Mouse (Mus musculus): ENCODE measurements around the gene Aasdh.
"Not testable (repeated sequence)": the region's sequence is repeated elsewhere in the genome, so short reads cannot be mapped to it uniquely, and the experiment has no call there.

Aasdh gene

DNA sequence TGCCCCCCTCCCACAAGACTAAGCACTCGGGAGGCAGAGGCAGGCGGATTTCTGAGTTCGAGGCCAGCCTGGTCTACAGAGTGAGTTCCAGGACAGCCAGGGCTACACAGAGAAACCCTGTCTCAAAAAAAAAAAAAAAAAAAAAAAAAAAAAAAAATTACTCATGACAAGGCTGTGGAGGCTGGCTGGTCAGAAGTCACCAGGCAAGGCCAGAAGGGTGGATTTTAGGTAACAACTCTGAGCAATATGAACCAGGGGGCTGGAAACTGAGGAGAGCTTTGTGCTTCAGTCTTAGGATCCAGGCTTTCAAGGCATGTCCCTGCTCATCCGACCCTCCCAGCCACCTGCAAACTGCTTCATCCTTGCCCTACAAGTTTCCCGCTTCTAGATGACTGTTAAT, 7.2 kb upstream of the Aasdh start:
- not testable (repeated sequence) for DNase-seq (ENCODE audit: low read depth, low spot score)

DNA sequence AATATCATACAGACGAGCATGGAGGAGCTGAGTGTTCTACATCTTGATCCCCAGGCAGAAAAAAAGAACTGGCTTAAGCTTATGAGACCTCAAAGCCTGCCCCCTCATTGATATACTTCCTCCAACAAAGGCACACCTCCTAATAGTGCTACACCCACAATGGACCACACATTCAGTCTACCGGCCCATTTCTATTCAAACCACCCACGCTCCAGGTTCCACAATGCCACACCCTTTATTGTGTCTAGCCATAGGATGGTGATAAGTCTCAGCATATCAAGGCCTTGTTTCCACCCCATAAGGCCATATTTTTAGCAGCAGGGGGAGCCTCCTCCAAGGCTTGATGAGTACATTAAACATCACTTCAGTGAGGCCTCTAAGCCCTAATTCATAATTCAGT, 5.5 kb upstream of the Aasdh start:
- no peak for DNase-seq (ENCODE audit: low read depth, low spot score)

DNA sequence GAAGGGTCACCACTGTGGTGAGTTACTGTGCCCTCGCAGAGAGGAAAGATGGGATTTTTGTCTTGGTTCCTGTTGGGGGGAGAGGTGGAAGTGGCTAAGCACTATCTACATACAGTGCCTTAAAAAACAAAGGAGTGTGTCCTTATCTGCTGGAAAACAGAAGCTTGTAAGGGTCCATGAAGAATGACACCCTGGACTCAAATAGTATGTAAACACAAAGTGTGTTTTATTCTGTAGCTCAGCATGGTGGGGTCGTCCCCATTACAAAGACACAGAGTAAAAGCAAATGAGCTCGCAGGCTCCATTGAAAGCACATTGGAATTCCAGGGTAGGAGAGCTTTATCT, 813 bp upstream of the Aasdh start:
- DNase-seq (ENCODE audit: low read depth, low spot score), result no peak

DNA sequence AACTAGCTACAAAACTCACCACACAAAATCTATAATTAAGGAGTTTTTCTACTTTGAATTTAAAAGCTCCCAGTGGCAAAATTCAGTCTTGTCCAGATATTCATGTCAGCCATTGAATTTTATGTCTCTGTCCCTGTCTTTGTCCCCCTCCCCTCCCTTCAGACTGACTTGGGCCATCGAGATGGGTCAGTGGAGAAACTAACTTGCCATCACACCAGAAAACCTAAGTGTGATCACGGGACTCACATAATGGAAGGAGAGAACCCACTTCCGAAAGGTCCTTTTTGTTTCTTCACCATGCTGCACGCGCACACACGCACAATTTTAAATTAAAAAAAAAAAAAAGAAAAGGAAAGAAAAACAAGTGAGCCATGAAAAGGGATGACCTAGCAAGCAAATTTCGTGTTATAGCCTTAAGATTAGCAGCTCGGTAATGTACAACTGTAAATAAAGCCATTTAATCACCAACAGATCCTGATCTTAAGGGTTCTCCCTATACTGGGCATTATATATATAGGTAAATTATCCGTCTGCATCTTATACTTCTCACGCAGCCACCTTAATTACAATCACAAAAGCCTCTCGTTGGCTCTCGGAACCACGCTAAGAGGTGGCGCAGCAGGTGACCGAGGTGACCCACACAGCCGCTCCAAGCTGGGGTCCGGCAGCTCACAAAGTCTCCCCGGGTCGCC, 455 bp downstream of the Aasdh start:
- no peak for DNase-seq (ENCODE audit: low read depth, low spot score)

DNA sequence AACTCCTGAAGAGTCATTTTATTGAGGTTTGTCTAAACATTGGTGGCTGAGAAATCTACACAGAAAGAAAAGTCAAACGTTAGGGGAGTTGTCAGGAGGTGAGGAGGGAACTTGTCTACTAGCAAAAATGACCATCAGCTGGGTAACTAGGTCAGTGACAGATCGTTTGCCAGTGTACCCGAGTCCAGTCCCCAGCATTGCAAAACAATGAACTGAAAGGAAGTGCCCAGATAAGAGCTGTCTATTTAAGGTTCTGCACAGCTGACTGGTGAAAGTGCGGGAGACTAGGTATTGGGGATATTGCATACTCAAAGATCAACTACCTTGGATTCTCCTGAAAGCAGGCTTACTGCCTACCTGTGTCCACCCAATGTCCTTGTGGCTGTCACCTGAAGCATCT, 3.2 kb downstream of the Aasdh start:
- DNase-seq (ENCODE audit: low read depth, low spot score), result no peak

DNA sequence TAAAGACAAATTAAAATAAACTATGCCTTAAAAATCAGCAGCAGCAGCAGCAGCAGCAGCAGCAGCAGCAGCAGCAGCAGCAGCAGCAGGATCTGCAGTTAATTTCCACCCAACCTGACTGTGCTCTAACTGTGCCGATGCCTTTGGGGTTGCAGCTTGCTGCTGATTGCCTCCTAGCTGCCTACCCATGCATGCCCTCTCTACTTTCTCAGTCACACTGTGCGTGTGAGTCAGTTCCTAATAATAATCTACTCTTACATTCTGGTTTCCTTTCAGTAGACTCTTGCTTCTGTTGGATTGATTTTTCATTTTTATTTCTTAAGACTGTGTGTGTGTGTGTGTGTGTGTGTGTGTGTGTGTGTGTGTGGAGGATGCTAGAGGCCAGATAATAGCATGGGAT, 12.2 kb downstream of the Aasdh start:
- DNase-seq (ENCODE audit: low read depth, low spot score), result no peak

DNA sequence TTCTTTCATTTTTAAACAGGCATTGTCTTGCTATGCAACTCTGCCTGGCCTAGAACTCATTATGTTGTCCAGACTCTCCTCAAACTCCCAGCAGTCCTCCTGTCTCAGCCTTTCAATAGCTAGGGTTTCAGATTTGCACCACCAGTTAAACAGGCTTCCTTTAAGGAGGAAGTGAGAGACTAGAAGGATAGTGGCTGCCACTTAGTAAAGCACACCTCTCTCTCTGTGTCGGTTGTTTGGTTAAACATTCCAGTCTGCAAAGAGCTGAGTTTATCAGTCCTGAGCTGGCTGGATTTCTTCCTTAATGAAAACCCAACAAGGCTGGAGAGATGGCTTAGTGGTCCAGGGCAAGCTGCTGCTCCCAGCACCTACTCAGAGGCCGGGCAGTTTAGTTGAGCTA, 12.7 kb downstream of the Aasdh start:
- no peak for DNase-seq (ENCODE audit: low read depth, low spot score)

DNA sequence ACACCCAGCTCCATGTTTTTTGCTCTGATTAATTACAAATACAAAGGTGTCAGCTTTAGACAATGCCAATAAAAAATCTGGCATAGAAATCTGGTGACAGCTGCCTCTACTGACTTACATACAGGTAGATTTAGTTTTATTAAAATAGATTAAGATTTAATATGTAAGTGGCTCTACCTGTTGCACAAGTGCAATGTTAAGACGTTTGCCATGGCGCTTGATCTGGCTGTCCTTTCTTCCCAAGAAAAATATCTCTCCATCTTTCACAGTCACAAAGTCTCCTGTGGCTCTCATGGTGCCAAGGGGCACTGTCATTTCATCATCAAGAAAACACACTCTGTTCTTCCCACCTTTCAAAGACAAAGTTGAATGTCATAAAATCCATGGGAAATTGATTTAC, 18.3 kb downstream of the Aasdh start:
- no peak for DNase-seq (ENCODE audit: low read depth, low spot score)

DNA sequence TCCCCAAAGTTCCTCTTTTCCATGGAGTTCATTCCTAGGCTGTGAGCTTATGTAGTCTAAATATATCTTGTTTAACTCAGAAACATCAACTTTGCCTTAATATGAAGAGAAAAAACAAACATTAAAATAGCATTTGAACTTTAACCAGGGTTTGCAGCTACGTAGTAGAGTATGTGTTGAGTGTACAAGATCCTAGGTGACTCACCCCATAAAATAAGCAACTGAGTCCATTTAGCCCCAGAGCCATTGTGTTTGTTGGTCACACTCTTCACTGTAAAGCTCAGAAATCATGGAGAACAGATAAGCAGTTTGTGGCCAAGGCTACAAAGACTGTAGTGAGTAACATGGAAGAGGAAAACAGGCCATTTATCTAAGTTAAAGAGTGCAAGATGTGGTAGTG, 21.2 kb downstream of the Aasdh start:
- DNase-seq (ENCODE audit: low read depth, low spot score), result no peak

DNA sequence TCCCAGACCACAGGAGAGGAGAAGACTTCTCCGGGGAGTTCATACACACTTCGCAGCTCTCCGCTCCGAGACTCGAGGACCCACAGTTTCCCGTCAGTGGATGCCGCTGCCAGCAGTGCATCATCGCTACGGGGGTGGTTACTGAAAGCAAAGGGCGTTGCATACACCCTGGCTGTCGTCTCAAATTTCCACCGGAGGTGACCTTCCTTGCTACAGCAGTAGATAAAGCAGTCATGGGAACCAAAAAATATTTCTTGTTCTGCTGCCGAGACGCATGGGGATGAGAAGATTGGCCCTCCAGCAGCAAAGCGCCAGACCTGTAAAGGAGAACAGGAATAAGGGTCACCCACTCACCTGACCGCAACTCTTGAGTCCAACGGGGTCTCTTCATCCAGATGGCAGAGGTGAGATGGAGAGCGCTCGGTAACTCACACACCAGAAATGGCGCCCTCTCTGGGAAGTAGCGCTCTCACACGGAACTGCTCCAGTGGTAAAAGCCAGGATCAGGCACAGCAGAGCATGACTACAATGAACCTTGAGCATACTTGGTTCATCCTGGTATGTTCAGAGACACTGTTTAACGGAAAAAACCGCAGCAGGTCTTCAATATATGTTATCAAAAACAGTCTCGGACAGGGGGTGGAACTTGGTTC, 29.1 kb downstream of the Aasdh start:
- DNase-seq (ENCODE audit: low read depth, low spot score), result no peak

DNA sequence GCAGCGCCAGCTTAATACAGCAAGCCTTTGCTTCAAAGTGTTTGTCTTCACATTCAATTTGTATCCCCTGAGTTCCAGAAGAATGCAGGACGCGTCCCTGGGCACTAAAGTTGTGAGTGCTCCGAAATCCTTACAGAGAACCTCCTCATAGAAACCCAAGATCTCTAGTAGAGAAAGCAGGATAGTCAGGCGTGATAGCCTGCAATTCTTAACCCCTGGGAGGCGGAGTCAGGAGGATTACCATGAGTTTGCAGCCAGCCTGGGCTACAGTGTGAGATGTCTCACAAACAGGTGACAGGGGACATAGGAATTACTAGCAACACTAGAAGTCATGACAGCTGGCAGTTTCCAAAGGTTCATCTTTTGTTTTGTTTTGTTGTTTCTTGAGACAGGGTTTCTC, 35.8 kb downstream of the Aasdh start:
- DNase-seq (ENCODE audit: low read depth, low spot score), result no peak

DNA sequence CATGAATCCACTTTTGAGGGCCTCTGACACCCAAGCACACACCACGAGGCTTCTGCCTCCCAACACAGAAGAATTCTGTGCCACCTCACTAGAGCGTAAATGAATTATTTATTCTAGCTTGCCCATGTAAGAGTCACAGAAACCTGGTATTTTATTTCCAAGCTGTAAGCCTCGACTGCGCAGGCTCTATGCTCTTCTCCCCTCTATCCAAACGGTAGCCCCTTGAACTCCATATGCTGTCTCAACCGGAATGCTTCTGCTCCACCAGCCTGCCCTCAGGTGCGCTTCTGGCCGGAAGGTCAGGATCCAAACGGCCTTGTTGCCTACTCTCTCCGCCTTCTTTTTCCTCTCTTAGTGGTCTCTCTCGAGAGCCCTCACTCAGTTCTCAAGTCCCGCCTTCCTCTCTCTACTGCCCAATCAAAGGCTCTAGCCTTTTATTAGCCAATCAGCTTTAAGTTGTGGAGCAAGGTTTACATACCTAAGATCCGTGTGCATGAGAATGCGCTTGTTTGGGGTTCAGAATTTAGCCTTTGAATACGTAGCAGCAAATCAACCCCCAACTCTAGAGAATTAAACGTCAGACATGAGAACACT, 36.5 kb downstream of the Aasdh start:
- DNase-seq (ENCODE audit: low read depth, low spot score), result no peak

DNA sequence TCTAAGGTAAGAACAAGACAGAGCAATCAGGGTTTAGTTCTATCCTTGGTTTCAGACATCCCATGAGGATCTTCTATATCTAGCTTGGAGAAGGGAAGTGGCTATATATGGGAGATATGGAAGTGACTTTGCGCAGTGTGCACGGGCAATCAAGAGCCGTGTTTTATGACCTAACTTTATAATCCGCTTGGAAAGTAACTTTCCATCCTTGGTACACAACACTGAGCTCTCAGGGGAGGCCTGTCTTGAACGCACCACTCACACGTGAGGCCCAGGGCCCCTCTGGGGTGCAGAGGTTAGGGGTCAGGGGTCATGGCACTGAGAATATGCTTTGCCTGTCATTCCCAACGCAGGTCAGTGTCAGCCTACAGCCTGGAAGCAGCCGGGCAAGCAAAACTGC, 38.5 kb downstream of the Aasdh start:
- no peak for DNase-seq (ENCODE audit: low read depth, low spot score)

DNA sequence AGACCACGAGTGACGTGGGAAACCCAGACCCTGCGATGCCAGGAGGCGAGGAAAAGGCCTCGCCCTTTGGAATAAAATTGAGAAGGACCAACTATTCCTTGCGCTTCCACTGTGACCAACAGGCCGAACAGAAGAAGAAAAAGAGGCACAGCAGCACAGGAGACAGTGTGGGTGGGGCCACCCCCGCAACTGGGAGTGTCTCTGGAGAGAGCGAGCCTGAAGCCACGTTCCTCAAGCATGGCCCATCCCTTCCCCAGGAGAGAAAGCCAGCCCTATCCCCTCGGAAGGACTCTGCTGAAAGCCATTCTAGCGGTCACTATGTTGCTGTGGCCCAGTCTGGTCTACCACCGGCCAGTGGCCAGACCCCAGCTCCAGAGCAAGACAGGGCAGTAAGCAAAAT, 46.9 kb downstream of the Aasdh start:
- DNase-seq (ENCODE audit: low read depth, low spot score), result no peak

DNA sequence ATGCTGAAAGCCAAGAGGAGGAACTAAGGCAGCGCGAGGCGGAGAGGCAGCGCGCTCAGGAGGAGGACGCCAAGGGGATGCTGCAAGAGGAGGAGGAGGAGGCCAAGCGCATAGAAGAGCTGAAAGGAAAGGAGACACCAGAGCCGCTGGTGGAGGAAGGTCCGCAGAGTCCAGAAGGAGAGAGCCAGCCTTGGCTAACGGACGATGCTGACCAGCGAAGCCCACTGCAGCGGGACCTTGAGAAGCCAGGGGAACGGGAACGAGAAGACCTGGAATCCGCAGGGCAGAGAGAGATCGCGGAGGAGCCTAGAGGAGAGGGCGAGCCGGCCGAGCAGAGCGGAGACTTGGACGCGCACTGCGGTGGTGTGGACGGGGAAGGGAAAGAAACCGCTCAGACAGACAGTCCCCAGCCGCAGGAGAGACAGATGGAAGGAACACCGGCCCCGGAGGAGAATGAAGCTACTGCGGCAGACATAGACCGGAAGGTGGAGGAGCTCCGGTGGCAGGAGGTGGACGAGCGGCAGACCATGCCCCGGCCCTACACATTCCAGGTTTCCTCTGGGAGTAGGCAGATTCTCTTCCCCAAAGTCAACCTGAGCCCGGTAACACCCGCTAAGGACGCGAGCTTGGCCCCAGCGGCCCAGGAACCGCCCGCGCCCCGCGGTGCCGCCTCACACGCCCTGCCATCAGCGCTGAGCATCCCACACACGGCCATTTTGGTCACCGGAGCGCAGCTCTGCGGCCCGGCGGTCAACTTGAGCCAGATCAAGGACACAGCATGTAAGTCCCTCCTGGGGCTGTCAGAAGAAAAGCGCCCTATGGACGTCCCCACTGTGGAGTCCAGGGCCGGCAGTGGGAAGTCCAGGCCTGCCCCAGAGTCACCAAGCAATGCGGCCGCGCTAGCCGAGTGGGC, 48.0 kb downstream of the Aasdh start:
- no peak for DNase-seq (ENCODE audit: low read depth, low spot score)

DNA sequence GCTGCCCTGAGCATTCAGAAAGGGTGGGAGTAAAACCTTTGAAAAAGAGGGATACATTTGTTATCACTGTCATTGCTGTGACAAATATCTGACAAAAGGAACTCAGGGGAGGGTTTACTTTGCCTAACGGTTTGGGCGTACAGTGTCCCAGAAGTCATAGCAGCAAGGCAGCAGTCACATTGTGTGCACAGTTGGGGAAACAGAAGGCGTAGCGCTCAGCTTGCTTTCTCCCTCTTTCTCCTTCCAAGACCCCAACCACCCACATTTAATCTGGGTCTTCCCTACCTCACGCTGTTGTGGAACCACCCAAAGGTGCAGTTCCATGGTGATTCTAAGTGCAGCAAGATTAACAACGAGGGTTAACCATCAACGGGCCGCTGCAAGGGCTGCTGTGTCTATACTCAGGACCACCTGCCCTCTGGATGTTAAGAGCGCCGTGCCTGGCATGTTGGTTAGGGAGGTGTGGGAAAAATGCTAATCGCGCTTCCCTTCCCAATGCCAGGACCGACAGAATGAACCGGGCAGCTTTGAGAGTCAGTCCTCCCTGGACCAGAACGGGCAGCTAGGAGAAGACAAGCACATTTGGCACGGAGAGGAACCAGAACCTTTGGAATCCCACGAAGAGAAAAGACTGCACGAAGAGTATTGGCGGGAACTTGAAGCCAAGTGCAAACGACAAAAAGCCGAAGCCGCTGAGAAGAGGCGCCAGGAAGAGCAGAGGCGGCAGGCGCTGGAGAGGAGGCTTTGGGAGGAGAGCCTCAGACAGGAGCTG, 49.3 kb downstream of the Aasdh start:
- no peak for DNase-seq (ENCODE audit: low read depth, low spot score)

DNA sequence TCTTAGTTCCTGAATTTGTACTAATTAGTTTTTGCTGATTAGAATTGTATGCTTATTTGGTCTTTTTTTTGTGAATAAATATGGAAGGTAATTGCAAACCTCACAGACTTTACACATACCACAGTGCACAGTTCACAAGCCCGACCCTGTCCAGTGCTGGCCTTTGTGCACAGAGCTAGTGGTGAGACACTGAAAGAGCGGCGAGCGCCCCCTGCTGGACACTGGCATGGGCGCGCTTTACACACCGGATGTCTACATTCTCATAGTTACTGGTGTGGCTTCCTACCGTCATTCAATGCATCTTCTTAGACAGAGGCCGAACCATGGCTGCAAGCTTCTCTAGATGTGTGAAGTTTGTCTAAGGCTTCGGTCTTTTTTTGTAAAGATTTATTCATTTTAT, 51.8 kb downstream of the Aasdh start:
- peak; percentile 65 for DNase-seq (ENCODE audit: low read depth, low spot score)

DNA sequence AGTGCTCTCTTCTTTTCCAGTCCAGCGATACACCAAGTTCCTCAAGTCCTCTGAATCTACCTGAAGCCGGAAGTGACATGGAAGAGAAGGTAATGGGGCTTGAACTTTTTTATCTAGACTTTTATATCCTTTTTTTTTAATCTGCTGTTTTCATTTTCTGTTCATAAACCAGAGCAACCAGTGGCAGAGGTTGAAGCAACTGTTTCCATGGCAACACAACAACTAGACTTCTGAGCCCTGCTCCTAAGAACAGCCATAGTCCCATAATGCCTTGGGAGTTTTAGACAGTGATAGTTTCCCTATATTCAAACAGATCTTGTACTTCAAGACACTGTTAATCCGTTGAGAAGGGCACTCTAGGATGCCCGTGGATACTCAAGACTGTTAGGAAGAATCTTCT, 54.0 kb downstream of the Aasdh start:
- DNase-seq (ENCODE audit: low read depth, low spot score), result no peak

DNA sequence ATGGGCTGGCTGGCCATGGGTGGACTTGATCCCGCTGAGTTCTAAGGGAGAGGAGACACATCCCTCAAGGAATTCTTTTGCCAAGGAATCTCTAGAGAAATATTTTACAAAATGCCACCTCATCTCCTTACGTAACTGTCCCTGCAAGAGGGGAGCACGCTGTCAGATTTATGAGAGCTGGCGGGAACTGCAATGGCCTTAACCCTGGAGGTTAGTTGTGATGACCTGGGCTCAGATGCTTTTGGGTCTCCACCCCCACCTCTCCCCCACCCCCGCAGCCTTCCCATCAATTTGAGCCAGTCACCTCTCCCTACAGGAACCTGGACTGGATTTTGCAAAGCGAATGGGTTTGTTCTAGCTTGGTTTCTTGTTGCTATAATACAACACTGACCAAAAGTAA, 58.2 kb downstream of the Aasdh start:
- no peak for DNase-seq (ENCODE audit: low read depth, low spot score)

DNA sequence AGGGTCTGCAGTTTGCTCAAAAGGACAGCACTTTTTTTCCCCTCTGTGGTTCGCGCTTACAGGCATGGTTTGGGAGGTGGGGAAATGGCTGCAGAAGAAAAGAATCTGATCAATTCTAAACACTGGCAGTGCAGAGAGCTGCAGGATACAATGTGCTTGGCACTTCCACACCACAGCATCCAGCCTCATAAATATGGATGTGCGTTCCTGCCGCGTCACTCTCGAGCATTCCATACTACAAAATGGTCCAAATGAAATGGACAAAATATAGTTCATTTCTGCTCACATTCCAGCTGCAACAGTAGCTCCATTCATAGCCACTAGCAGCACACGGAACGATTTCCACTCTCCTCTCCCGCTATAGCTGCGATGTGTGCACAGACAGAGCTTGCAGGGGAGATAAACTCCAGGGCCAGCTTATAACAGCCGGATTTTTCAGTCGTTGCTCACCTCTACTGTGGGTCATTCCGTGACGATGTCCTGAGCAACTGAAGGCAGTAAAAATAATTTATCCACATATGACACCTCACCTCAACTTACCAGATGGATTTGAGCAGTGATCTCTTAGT, 60.6 kb downstream of the Aasdh start:
- DNase-seq (ENCODE audit: low read depth, low spot score), result no peak

DNA sequence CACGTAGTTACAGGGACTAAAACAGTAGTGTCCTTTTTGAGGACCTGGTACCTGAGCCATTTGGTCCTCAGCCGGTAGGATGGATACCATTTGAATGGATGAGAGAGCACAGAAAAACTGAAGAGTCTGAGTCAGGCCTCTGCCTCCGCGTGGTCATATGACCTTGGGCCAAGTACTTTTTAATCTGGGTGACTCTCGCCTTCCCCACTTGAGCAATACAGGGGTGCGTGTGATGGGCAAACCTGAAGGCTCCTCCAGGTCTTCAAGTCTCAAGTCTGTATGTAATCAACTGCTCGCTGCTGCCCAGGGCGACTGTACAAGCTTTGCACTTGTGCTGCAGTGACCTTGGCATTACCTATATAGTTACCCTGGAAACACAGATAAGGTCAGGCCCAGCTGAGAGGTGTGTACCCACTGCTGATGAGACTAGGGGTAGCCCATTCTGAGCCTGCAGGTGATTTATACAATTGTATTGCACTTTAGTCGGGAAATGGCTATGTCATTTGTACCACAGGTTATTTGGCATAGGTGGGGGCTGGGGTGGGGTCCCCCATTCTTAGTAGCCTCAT, 61.4 kb downstream of the Aasdh start:
- no peak for DNase-seq (ENCODE audit: low read depth, low spot score)
